Mouse (Mus musculus): Measurements from ENCODE around the gene Ptpn23. TPM values are rescaled to one million over a fixed set of nuclear protein-coding genes. Genes with fewer than 3 reads are reported as not detected.

Gene Ptpn23
- 28.5 and 29.9 TPM in 2 replicates for polyA plus RNA-seq (2012; ENCODE audit: insufficient read depth, insufficient read length, missing spikeins)

DNA sequence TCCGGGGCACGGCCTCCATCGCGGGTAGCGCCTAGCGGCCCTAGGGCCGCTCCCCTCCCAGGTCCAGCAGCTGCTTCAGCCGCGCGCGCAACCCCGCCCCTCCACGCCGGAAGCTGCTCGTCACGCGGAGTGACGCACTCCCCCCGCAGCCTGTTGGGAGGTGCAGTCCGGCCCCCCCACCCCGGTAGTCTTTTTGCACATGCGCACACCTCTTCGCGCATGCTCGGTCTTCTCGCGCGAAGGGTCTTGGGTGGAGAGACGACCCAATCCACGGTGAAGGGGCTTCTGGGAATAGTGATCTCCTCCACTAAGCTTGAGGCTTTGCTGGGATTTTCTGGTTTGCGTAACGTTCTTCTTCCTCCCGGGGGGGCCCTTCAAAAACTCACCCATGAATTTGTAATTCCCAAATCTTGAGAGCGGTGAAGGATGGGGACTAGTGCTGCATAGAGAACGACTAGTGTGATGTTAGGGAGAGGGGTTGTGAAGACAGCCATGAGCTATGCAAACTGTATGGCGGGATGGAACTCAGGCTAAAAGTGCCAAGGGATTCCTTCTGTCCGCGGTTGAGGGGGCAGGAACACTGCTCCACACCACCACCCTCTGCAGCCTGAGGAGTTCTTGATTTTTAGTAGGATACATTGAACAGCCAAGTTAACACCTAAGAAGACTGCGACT, at the start of gene Ptpn23:
TSS of gene Ptpn23 (minus strand) at position 115 of the 675 bp plus-strand sequence.
- Histone ChIP-seq H3K4me3 (ENCODE audit: insufficient read depth, low read length) (peak within 1 kb of the TSS; percentile 87), H3K4me1 (ENCODE audit: control insufficient read depth, insufficient read depth, low read length) (peaks cover 21% of the 10 kb centered on the region), H3K27ac (ENCODE audit: insufficient read depth, low read depth, low read length) (peak within 1 kb of the TSS; percentile 89)
- TF ChIP-seq CTCF (IDR thresholded peaks at IDR 0.05; ENCODE audit: low read depth, low read length) (no peak), POLR2A (IDR thresholded peaks at IDR 0.05; ENCODE audit: borderline replicate concordance, low read depth, low read length) (peak; percentile 70; the same call in 1 of the 2 replicates)

DNA sequence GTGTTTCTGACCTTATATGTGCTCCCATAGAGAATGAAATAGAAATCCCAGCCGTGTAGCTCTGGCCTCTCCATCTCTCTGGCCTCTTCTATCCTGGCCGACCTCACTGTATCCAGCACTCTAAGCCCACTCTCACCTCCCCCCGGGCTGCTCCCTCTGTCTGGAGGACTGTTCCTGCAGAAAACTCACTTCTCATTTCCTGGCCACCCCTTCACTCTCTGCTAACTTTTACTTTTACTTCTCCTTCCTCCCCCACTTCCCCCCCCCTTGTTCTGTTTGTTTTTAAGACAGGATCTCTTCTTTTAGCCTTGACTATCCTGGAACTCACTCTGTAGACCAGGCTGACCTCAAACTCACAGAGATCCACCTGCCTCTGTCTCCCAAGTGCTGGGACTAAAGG, 44.5 kb upstream of the Ptpn23 start:
- no peak for TF ChIP-seq POLR2A (IDR thresholded peaks at IDR 0.05; ENCODE audit: borderline replicate concordance, low read depth, low read length)
- no peak for TF ChIP-seq CTCF (IDR thresholded peaks at IDR 0.05; ENCODE audit: low read depth, low read length)
- Histone ChIP-seq H3K4me1 (ENCODE audit: control insufficient read depth, insufficient read depth, low read length) (peaks cover 7% of the 10 kb centered on the region), H3K4me3 (ENCODE audit: insufficient read depth, low read length) (no peak overlapping the region), H3K27ac (ENCODE audit: insufficient read depth, low read depth, low read length) (0 out of 2 replicates have a peak overlapping the region, but pooled peaks have one; percentile 46)

DNA sequence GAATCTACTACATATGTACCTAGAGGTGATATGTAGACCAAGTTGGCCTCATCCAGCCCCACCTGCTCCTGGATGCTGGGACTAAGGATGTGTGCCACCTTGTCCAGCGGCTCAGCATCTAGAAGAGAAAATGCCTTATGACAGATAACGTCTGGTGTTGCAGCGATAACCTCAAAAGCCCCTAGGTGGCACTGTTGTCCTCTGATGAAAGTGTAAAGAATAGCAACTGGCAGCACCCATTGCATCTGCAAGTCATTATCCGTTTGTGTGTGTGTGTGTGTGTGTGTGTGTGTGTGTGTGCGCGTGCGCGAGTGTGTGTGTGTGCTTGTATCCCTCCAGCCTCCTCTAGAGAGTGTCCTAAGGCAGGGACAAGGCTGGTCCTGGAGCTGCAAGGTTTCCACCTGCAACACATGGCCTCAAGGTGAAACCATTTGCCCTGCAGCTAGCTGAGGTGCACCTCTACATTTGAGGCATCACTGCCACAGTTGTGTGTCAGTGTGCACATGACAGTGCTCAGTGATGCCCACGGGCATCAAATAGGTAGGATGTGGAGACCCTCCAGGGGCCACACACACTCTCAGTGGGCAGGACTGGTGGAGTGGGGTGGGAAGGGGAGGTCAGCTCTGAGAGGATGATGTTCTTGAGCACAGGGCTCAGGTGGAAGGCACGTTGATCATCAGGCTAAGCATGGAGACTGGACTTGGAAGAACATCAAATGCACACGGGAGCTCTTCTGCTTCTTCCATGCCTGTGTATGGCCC, 41.0 kb upstream of the Ptpn23 start:
- no peak overlapping the region for H3K4me3 ChIP-seq (ENCODE audit: insufficient read depth, low read length)
- TF ChIP-seq POLR2A (IDR thresholded peaks at IDR 0.05; ENCODE audit: borderline replicate concordance, low read depth, low read length) (no peak), CTCF (IDR thresholded peaks at IDR 0.05; ENCODE audit: low read depth, low read length) (no peak)
- H3K27ac ChIP-seq (ENCODE audit: insufficient read depth, low read depth, low read length) = no peak overlapping the region
- peaks cover 5% of the 10 kb centered on the region for H3K4me1 ChIP-seq (ENCODE audit: control insufficient read depth, insufficient read depth, low read length)

DNA sequence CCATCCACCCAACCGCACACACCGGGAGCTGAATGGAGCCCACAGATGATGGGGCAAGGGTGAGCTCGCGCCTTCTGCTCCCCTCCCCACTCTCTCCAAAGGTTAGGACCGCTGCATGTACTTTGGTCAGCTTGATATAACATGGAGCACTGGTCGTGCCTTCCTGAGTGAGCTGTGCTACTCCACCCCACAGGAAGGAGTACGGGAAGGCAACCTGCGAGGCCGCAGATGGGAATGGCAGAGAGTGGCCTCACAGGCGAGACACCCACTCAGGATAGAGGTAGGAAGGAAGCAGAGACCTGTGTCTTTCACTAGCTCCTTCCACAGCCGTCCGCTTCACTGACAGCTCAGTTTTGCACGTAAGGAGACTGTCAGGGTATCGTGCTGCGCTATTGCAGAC, 40.3 kb upstream of the Ptpn23 start:
- peaks cover 5% of the 10 kb centered on the region for H3K4me1 ChIP-seq (ENCODE audit: control insufficient read depth, insufficient read depth, low read length)

DNA sequence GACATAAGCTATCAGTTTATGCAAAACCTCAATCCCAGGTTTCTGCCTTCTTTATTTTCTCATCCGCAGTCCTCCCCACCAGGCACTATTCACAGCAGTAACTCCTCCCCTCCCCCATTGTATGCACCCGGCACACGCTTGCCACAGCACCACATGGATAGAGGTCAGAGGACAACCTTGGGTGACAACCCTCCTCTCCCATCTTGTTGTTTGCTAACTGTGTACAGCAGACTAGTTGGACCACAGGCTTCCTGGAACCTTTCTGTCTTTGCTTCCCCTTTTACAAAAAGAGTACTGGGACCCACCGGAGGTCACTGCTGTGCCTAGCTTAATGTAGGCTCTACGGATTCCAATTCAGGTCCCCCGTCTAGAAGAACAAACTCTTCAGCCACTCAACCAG, 32.5 kb upstream of the Ptpn23 start:
- Histone ChIP-seq H3K4me1 (ENCODE audit: control insufficient read depth, insufficient read depth, low read length) (no peaks in the 10 kb centered on the region), H3K4me3 (ENCODE audit: insufficient read depth, low read length) (no peak overlapping the region), H3K27ac (ENCODE audit: insufficient read depth, low read depth, low read length) (no peak overlapping the region)
- TF ChIP-seq POLR2A (IDR thresholded peaks at IDR 0.05; ENCODE audit: borderline replicate concordance, low read depth, low read length) (no peak), CTCF (IDR thresholded peaks at IDR 0.05; ENCODE audit: low read depth, low read length) (no peak)

More for the DNA sequence above, 40.3 kb upstream of the Ptpn23 start:
- no peak overlapping the region for H3K27ac ChIP-seq (ENCODE audit: insufficient read depth, low read depth, low read length)
- H3K4me3 ChIP-seq (ENCODE audit: insufficient read depth, low read length) = no peak overlapping the region
- TF ChIP-seq CTCF (IDR thresholded peaks at IDR 0.05; ENCODE audit: low read depth, low read length) (no peak), POLR2A (IDR thresholded peaks at IDR 0.05; ENCODE audit: borderline replicate concordance, low read depth, low read length) (no peak)

DNA sequence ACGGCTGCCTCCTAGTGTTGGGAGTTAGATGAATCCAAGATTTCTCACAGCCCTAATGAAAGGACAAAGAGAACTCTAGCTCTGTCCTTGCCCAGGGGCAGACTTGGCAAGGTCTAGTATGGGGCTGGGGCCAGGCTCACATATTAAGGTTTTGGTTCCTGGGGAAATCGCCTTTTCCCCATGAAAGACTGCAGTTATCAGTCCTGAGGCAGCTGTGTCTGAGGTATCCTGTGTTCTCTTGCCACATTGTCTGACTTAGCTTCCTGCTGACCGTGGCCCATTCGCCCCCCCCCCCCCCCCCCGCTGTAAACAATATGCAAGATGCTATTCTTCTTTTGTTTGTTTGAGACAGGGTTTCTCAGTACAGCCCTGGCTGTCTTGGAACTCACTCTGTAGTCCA, 32.0 kb upstream of the Ptpn23 start:
- no peak overlapping the region for H3K4me3 ChIP-seq (ENCODE audit: insufficient read depth, low read length)
- TF ChIP-seq POLR2A (IDR thresholded peaks at IDR 0.05; ENCODE audit: borderline replicate concordance, low read depth, low read length) (no peak), CTCF (IDR thresholded peaks at IDR 0.05; ENCODE audit: low read depth, low read length) (no peak)
- no peak overlapping the region for H3K27ac ChIP-seq (ENCODE audit: insufficient read depth, low read depth, low read length)

DNA sequence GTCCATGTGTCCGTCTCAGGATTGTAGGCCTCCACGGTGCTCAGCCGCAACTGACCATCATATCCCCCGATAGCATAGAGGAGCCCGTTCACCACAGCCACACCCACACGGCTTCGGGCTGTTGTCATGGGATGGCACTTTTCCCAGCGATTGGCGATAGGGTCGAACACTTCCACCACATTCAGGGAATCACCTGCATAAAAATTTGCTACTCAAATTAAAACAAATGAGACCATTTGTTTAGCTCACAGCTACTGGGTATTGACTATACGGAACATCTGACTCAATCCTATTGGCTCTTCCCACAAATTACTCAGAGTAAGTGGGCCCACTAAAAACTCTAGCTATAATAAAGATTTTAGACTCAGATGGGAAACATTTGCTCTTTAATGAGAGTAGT, 28.0 kb upstream of the Ptpn23 start:
- H3K4me3 ChIP-seq (ENCODE audit: insufficient read depth, low read length) = no peak overlapping the region
- TF ChIP-seq POLR2A (IDR thresholded peaks at IDR 0.05; ENCODE audit: borderline replicate concordance, low read depth, low read length) = no peak
- no peak for TF ChIP-seq CTCF (IDR thresholded peaks at IDR 0.05; ENCODE audit: low read depth, low read length)
- no peaks in the 10 kb centered on the region for H3K4me1 ChIP-seq (ENCODE audit: control insufficient read depth, insufficient read depth, low read length)
- H3K27ac ChIP-seq (ENCODE audit: insufficient read depth, low read depth, low read length) = no peak overlapping the region

More for the DNA sequence above, 32.0 kb upstream of the Ptpn23 start:
- no peaks in the 10 kb centered on the region for H3K4me1 ChIP-seq (ENCODE audit: control insufficient read depth, insufficient read depth, low read length)

DNA sequence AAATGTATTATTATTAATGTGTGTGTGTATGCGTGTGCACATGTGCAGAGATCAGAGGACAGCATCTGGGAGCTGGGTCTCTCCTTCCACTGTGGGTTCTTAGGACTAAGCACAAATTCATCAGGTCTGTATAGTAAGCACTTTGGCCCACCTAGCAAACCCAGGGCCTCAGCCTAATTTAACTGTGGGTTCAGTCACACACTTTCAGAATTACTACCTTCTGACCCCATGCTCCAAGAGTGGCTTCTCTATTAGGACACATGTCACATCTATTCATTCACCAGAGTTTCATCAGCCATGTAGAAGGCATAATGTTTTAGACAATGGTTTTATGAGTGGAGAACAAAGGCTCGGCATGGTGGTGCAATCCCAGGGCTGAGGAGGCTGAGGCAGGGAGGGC, 25.0 kb upstream of the Ptpn23 start:
- no peak for TF ChIP-seq POLR2A (IDR thresholded peaks at IDR 0.05; ENCODE audit: borderline replicate concordance, low read depth, low read length)
- no peak for TF ChIP-seq CTCF (IDR thresholded peaks at IDR 0.05; ENCODE audit: low read depth, low read length)
- H3K4me1 ChIP-seq (ENCODE audit: control insufficient read depth, insufficient read depth, low read length) = no peaks in the 10 kb centered on the region
- H3K4me3 ChIP-seq (ENCODE audit: insufficient read depth, low read length) = no peak overlapping the region
- no peak overlapping the region for H3K27ac ChIP-seq (ENCODE audit: insufficient read depth, low read depth, low read length)

DNA sequence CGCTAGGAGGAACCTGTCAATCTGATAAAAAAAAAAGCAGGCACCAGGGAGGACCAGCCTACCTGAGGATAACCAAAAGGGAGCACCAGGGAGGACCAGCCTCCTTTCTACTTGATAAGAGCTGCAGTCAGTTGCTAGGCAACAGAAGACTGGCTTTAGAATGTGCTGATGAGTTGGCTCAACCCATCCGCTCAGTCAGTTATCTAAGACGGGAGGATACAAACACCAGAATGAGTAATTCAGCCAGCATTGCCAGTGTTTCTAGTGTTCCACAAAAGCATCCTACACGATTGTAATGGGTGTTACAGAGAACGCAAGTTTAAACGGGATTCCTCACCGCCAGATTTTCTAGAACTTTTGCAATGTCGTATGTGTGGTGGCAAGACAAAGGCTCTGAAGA, 23.2 kb upstream of the Ptpn23 start:
- Histone ChIP-seq H3K4me3 (ENCODE audit: insufficient read depth, low read length) (no peak overlapping the region), H3K27ac (ENCODE audit: insufficient read depth, low read depth, low read length) (no peak overlapping the region), H3K4me1 (ENCODE audit: control insufficient read depth, insufficient read depth, low read length) (no peaks in the 10 kb centered on the region)
- TF ChIP-seq POLR2A (IDR thresholded peaks at IDR 0.05; ENCODE audit: borderline replicate concordance, low read depth, low read length) (no peak), CTCF (IDR thresholded peaks at IDR 0.05; ENCODE audit: low read depth, low read length) (no peak)

Measured in bone marrow macrophage, adult 2 months (primary cell).